Mouse (Mus musculus) frontal cortex, postnatal 25 days (tissue): Measurements from ENCODE around the gene Iars.
A peak's percentile ranks its signal among the peaks of the same experiment; 100 is the strongest.

Experiments used
- DNase-seq, 2 experiments: peaks; one replicate each; pipeline ENCODE4 v3.0.0; 2022; ENCODE audit warnings: low spot score in 2 of 2

The Iars gene

GRCm38 (mm10) chr13:49681351-49682232, at the start of gene Iars:
Gene Iars, plus strand, starts transcription at chr13:49682100.
- DNase-seq, result peak; percentile 99 to 100

- no peak for DNase-seq
Measured at GRCm38 (mm10) chr13:49639965-49640364, 41.9 kb upstream of the Iars start.

GRCm38 (mm10) chr13:49642650-49643049, 39.2 kb upstream of the Iars start:
- DNase-seq, result no peak

GRCm38 (mm10) chr13:49643669-49644362, 38.1 kb upstream of the Iars start:
- DNase-seq, result no peak

GRCm38 (mm10) chr13:49644731-49645529, 37.0 kb upstream of the Iars start:
- peak in 1 of 2 experiments; percentile 5 for DNase-seq

GRCm38 (mm10) chr13:49646019-49646418, 35.9 kb upstream of the Iars start:
- no peak for DNase-seq

- no peak for DNase-seq
Measured at GRCm38 (mm10) chr13:49651136-49651535, 30.8 kb upstream of the Iars start.

GRCm38 (mm10) chr13:49651781-49652351, 30.0 kb upstream of the Iars start:
- DNase-seq, result no peak

- peak; percentile 97 to 100 for DNase-seq
Measured at GRCm38 (mm10) chr13:49652481-49653179, 29.3 kb upstream of the Iars start, which contains the start of the genes Cenpp and Nol8. Gene Cenpp, minus strand, starts transcription at chr13:49652785. Gene Nol8, plus strand, starts transcription at chr13:49653078.

- no peak for DNase-seq
Measured at GRCm38 (mm10) chr13:49653180-49653541, 28.7 kb upstream of the Iars start.

- no peak for DNase-seq
Measured at GRCm38 (mm10) chr13:49677793-49678192, 4.1 kb upstream of the Iars start.

- DNase-seq, result no peak
Measured at GRCm38 (mm10) chr13:49682233-49682846, 440 bp downstream of the Iars start.

- DNase-seq, result no peak
Measured at GRCm38 (mm10) chr13:49684266-49684665, 2.4 kb downstream of the Iars start.

- no peak for DNase-seq
Measured at GRCm38 (mm10) chr13:49691056-49691455, 9.2 kb downstream of the Iars start.

GRCm38 (mm10) chr13:49703216-49703779, 21.4 kb downstream of the Iars start:
- DNase-seq, result no peak

GRCm38 (mm10) chr13:49706032-49706690, 24.3 kb downstream of the Iars start:
- no peak for DNase-seq

GRCm38 (mm10) chr13:49708311-49708710, 26.4 kb downstream of the Iars start:
- no peak for DNase-seq

- DNase-seq, result no peak
Measured at GRCm38 (mm10) chr13:49712047-49712721, 30.3 kb downstream of the Iars start.

GRCm38 (mm10) chr13:49719310-49719709, 37.4 kb downstream of the Iars start:
- DNase-seq, result no peak
